11 mouse cellular contexts compared by ENCODE assay signal in the genomic region with DNA sequence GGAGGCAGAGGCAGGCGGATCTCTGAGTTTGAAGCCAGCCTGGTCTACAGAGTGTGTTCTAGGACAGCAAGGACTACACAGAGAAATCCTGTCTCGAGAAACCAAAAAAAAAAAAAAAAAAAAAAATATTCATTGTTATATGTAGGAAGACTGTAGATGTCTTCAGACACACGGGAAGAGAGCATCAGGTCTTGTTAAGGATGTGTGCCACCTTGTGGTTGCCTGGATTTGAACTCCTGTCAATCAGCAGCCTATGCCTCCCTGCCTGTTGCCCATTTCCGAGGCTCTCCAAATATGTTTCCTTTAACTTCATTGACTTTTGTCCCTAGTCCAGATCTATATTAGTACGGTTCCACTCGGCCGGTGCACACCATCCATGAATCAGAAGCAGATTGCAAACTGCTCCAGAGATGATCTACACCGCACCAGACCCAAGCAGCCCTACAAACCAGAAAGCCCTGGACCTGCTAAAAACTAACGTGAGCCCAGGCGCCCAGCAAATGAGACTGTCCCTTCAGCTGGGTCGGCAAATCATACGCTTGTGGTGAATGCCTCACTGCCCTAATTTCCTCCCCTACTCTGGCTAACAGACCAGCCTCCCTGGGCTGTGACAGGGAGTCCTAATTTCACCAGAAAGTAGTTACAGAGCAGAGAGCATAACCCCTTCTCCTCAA. TPM values are rescaled to one million over a fixed set of nuclear protein-coding genes. Genes with fewer than 3 reads are reported as not detected.
DNase-seq lines count a peak whose midpoint lies in the region; ATAC-seq and TF ChIP-seq lines count a peak whose summit lies in the region.
"Had no signal": no experiment of that assay in that cellular context is flagged by ENCODE, and none has a peak within 500 bp of the region (broad histone marks: within the 10 kb centered on the region; RNA-seq: fewer than 3 reads in every experiment).

No protein-coding gene starts in this region.

- H3K9me3 ChIP-seq in embryonic facial prominence, embryonic 14.5 days (ENCODE audit: control insufficient read depth, low read length), result no peaks in the 10 kb centered on the region
- no peaks in the 10 kb centered on the region for H3K9me3 ChIP-seq in embryonic facial prominence, embryonic 10.5 days
- H3K9me3 ChIP-seq: forebrain, embryonic 15.5 days had no signal

- no peak overlapping the region for H3K4me3 ChIP-seq in embryonic facial prominence, embryonic 14.5 days (ENCODE audit: low read depth, low read length)
- H3K4me3 ChIP-seq in embryonic facial prominence, embryonic 10.5 days, result no peak overlapping the region; the same call in 1 of the 2 replicates
- H3K4me3 ChIP-seq in left cerebral cortex, adult 2 months, result no peak overlapping the region

- H3K4me1 ChIP-seq in embryonic facial prominence, embryonic 14.5 days (ENCODE audit: control insufficient read depth, insufficient read depth, low read length), result peaks cover 6% of the 10 kb centered on the region; the same call in 1 of the 2 replicates
- H3K4me1 ChIP-seq in embryonic facial prominence, embryonic 10.5 days, result peaks cover 13% of the 10 kb centered on the region

- H3K4me2 ChIP-seq in embryonic facial prominence, embryonic 14.5 days (ENCODE audit: low read depth, low read length), result no peak overlapping the region

- no peak for ATAC-seq in embryonic facial prominence, embryonic 14.5 days (ENCODE audit: low read depth)

- H3K27ac ChIP-seq in embryonic facial prominence, embryonic 14.5 days (replicated peaks; ENCODE audit: low read depth, low read length), result no peak overlapping the region
- no peak overlapping the region for H3K27ac ChIP-seq in embryonic facial prominence, embryonic 10.5 days (replicated peaks)
- H3K27ac ChIP-seq in left cerebral cortex, adult 2 months, result no peak overlapping the region

- peak; percentile 38 for DNase-seq in embryonic facial prominence, embryonic 14.5 days (ENCODE audit: low spot score)
- no peak for DNase-seq in embryonic facial prominence, embryonic 10.5 days (ENCODE audit: low spot score)
- no peak for DNase-seq in left cerebral cortex, adult 2 months (ENCODE audit: extremely low spot score in 1 of 2, low spot score in 2 of 2)
- DNase-seq in left cerebral cortex, adult 8-10 months (ENCODE audit: low spot score in 2 of 2), result no peak
- DNase-seq in A20 (ENCODE audit: low read depth, low spot score), result peak; percentile 49
- peak; percentile 72 for DNase-seq in induced T-regulatory cell, adult 2 months (ENCODE audit: low read depth)
- DNase-seq in spleen, postnatal 36 days (ENCODE audit: low spot score in 2 of 2), result no peak
- DNase-seq in spleen, postnatal 14 days (ENCODE audit: low spot score in 2 of 2), result no peak
- DNase-seq: adrenal gland, postnatal 36 days; heart, postnatal 36 days had no signal

- WGBS in embryonic facial prominence, embryonic 14.5 days, result 85% methylated on average over 12 of the region's 12 CpGs
- 85% methylated on average over 12 of the region's 12 CpGs for WGBS in embryonic facial prominence, embryonic 10.5 days

- no peak overlapping the region for H3K9ac ChIP-seq in embryonic facial prominence, embryonic 14.5 days (ENCODE audit: low read depth, low read length)

- intact Hi-C loops in left cerebral cortex, adult 2 months (cut with DNase I), result no loop called here

- TF ChIP-seq CTCF in left cerebral cortex, adult 2 months (IDR thresholded peaks at IDR 0.05), result peak; percentile 43

- peaks cover 6% of the 10 kb centered on the region; the same call in 1 of the 2 replicates for H3K36me3 ChIP-seq in embryonic facial prominence, embryonic 14.5 days (ENCODE audit: control insufficient read depth, insufficient read depth, low read length)
- H3K36me3 ChIP-seq in embryonic facial prominence, embryonic 10.5 days (replicated peaks), result peaks cover 10% of the 10 kb centered on the region
- H3K36me3 ChIP-seq: forebrain, embryonic 15.5 days had no signal

- no peaks in the 10 kb centered on the region for H3K27me3 ChIP-seq in embryonic facial prominence, embryonic 14.5 days (replicated peaks; ENCODE audit: control insufficient read depth, insufficient read depth, low read length)
- H3K27me3 ChIP-seq in embryonic facial prominence, embryonic 10.5 days (replicated peaks; ENCODE audit: low read depth, poor library complexity, severe bottlenecking), result no peaks in the 10 kb centered on the region
- H3K27me3 ChIP-seq: forebrain, embryonic 15.5 days had no signal

RNA-seq across cellular contexts. Expression of a gene that starts 1.2 kb away (rescaled TPM):
- polyA plus RNA-seq in embryonic facial prominence, embryonic 14.5 days (2014; fragmentation: Nextera tagmentation; extraction: Ambion mirVana), result 9.8 and 11.6 TPM in 2 replicates
- polyA plus RNA-seq in embryonic facial prominence, embryonic 10.5 days (2016; fragmentation: Nextera tagmentation; extraction: Ambion mirVana), result 14.8 and 16.1 TPM in 2 replicates
- 10 to 100 TPM; 13.2 to 14.6 TPM for total RNA-seq in left cerebral cortex, adult 2 months (2021)
- 10 to 100 TPM; 11.1 to 14.5 (median 13.3) TPM for total RNA-seq in left cerebral cortex, adult 8-10 months (2022)

RNA-seq across cellular contexts. Expression of a gene that starts 17.5 kb away (rescaled TPM):
- 259 and 298 TPM in 2 replicates for polyA plus RNA-seq in embryonic facial prominence, embryonic 14.5 days (2014; fragmentation: Nextera tagmentation; extraction: Ambion mirVana)
- polyA plus RNA-seq in embryonic facial prominence, embryonic 10.5 days (2016; fragmentation: Nextera tagmentation; extraction: Ambion mirVana), result 418 and 430 TPM in 2 replicates
- 100 to 1,000 TPM; 141 to 143 TPM for total RNA-seq in left cerebral cortex, adult 2 months (2021)
- 100 to 1,000 TPM; 116 to 150 (median 135) TPM for total RNA-seq in left cerebral cortex, adult 8-10 months (2022)

RNA-seq across cellular contexts. Expression of a gene that starts 33.3 kb away (rescaled TPM):
- polyA plus RNA-seq in embryonic facial prominence, embryonic 14.5 days (2014; fragmentation: Nextera tagmentation; extraction: Ambion mirVana), result 6.2 and 6.9 TPM in 2 replicates
- 4.9 and 5.3 TPM in 2 replicates for polyA plus RNA-seq in embryonic facial prominence, embryonic 10.5 days (2016; fragmentation: Nextera tagmentation; extraction: Ambion mirVana)
- total RNA-seq in left cerebral cortex, adult 2 months (2021), result 100 to 1,000 TPM; 101 to 106 TPM
- total RNA-seq in left cerebral cortex, adult 8-10 months (2022), result 10 to 100 TPM; 91.9 to 94.8 (median 93.7) TPM

RNA-seq across cellular contexts. Expression of a gene that starts 40.4 kb away (rescaled TPM):
- 64.2 and 71.4 TPM in 2 replicates for polyA plus RNA-seq in embryonic facial prominence, embryonic 14.5 days (2014; fragmentation: Nextera tagmentation; extraction: Ambion mirVana)
- polyA plus RNA-seq in embryonic facial prominence, embryonic 10.5 days (2016; fragmentation: Nextera tagmentation; extraction: Ambion mirVana), result 98.1 and 106 TPM in 2 replicates
- 10 to 100 TPM; 28.0 to 29.0 TPM for total RNA-seq in left cerebral cortex, adult 2 months (2021)
- 10 to 100 TPM; 24.4 to 30.0 (median 26.6) TPM for total RNA-seq in left cerebral cortex, adult 8-10 months (2022)

RNA-seq across cellular contexts. Expression of a gene that starts 40.4 kb away (rescaled TPM):
- 1.2 and 1.4 TPM in 2 replicates for polyA plus RNA-seq in embryonic facial prominence, embryonic 14.5 days (2014; fragmentation: Nextera tagmentation; extraction: Ambion mirVana)
- polyA plus RNA-seq in embryonic facial prominence, embryonic 10.5 days (2016; fragmentation: Nextera tagmentation; extraction: Ambion mirVana), result 3.5 and 4.5 TPM in 2 replicates
- 1 to 10 TPM; 2.2 to 4.2 TPM for total RNA-seq in left cerebral cortex, adult 2 months (2021)
- 1 to 10 TPM; 1.3 to 2.2 (median 1.6) TPM for total RNA-seq in left cerebral cortex, adult 8-10 months (2022)

Comparison
In these comparisons a context has a peak if more than half of its experiments do, and no peak if none do; other contexts are left out.
1. DNase-seq: peak in embryonic facial prominence, embryonic 14.5 days (single experiment), A20 (single experiment) and induced T-regulatory cell, adult 2 months (single experiment); none in embryonic facial prominence, embryonic 10.5 days (single experiment), left cerebral cortex, adult 2 months (0 of 2), left cerebral cortex, adult 8-10 months (0 of 2), spleen, postnatal 36 days (0 of 2) and spleen, postnatal 14 days (0 of 2).